Mouse (Mus musculus) spleen, adult 2 months (tissue): ENCODE data around the gene Antxr1. TPM values are rescaled to one million over a fixed set of nuclear protein-coding genes. Genes with fewer than 3 reads are reported as not detected.

ENCODE experiments used
- DNase-seq, 2 experiments: peaks; one replicate each; pipeline versions ENCODE4 v3.0.0 to v3.0.0-alpha.2; 2012 to 2021; ENCODE audit warnings: low spot score in 2 of 2, low read depth in 1 of 2
- H3K27ac ChIP-seq: fragments of 200-500 bp; 2 replicates; pipeline ENCODE4 v1.5.1; 2012; ENCODE audit warnings: low read length, inconsistent platforms; ENCODE audit not compliant: insufficient read depth
- H3K27me3 ChIP-seq: fragments of 200-500 bp; 2 replicates; pipeline ENCODE4 v1.6.1; 2012; ENCODE audit warnings: mild to moderate bottlenecking, moderate library complexity, low read length, inconsistent platforms; ENCODE audit not compliant: control insufficient read depth, insufficient read depth
- H3K36me3 ChIP-seq: fragments of 200-500 bp; 2 replicates; pipeline ENCODE4 v1.6.1; 2012; ENCODE audit warnings: mild to moderate bottlenecking, low read length, inconsistent platforms; ENCODE audit not compliant: control insufficient read depth, insufficient read depth
- H3K4me1 ChIP-seq: fragments of 200-500 bp; 2 replicates; pipeline ENCODE4 v1.6.1; 2011; ENCODE audit warnings: inconsistent platforms; ENCODE audit not compliant: control insufficient read depth, insufficient read depth, insufficient read length
- H3K4me3 ChIP-seq: fragments of 200-500 bp; 2 replicates; pipeline ENCODE4 v1.5.1; 2011; ENCODE audit warnings: mild to moderate bottlenecking, inconsistent platforms; ENCODE audit not compliant: insufficient read depth, insufficient read length; ENCODE audit errors: extremely low read depth
- CTCF ChIP-seq: fragments of 200-500 bp; IDR thresholded peaks from 2 replicates; pipeline ENCODE4 v1.5.1; 2011; ENCODE audit warnings: mild to moderate bottlenecking, inconsistent platforms; ENCODE audit not compliant: insufficient read depth, insufficient read length, insufficient replicate concordance; ENCODE audit errors: extremely low read depth
- POLR2A ChIP-seq: fragments of 200-500 bp; IDR thresholded peaks from 2 replicates; pipeline ENCODE4 v1.6.1; 2011; ENCODE audit warnings: low read depth, low read length, inconsistent platforms
- WGBS: fragments of 180-500 bp; shearing (Covaris S2); methylation state at CpG from one replicate; pipeline ENCODE4 v1.1.7; 2018; 5-methylcytosine and 5-hydroxymethylcytosine counted together
- polyA plus RNA-seq: library from polyadenylated mRNA; depleted of rRNA; stranded (reverse); fragments of >200 nt; gene quantifications from 2 replicates; pipeline ENCODE4 v1.2.3, GENCODE M21; 2012

Antxr1 gene
- polyA plus RNA-seq, 1 experiment, result 4.2 TPM

DNA sequence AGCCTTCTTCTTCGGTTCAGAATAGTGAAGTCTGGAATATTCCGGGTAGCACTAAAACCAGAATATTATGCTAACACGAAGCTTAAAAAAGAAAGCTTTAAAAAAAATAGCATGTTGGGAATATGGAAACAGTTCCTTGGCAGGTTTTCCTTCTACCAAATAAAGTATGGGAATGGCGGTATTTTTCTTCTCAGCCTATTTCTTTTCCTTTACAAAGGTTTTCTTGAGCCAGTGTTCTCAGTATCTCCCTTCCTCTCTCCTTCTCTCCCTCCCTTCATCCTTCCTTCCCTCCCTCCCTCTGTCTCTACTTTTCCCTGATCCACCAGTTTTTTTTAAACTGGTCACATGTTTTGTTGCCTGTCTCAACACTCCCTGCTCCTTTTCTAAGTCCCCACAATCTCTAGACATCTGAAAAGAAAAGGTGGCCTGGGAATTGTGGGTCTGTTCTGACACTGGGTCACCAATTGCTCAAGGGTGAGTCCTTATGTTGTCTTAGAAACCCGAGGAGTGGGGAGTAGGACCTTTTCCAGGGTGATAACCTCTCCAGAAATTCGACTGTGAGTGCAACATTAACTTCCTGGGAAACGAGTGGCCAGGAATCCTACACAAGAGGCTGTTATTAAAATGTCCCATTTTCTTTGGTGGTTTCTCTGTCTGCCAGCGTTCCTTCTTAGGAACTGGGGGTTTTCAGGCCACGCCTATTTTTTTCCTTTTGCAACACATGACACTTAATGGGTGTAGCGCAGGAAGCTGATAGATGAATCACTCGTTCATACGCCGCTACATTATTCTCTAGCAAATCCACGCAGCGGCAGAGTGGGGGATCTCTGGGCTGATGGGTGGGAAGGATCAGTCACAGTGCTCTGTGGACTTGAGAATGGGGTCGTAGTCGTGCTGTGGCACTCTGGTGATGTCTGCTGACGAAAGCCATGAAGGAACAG is 42.4 kb downstream of the Antxr1 start:
- no peaks in the 10 kb centered on the region for H3K36me3 ChIP-seq
- no peak overlapping the region for H3K4me3 ChIP-seq
- H3K4me1 ChIP-seq, result no peaks in the 10 kb centered on the region
- no peak overlapping the region; the same call in 1 of the 2 replicates for H3K27ac ChIP-seq
- H3K27me3 ChIP-seq, result no peaks in the 10 kb centered on the region
- DNase-seq, result no peak
- 84% methylated on average over 18 of the region's 18 CpGs for WGBS
- TF ChIP-seq POLR2A, result no peak
- TF ChIP-seq CTCF, result no peak

DNA sequence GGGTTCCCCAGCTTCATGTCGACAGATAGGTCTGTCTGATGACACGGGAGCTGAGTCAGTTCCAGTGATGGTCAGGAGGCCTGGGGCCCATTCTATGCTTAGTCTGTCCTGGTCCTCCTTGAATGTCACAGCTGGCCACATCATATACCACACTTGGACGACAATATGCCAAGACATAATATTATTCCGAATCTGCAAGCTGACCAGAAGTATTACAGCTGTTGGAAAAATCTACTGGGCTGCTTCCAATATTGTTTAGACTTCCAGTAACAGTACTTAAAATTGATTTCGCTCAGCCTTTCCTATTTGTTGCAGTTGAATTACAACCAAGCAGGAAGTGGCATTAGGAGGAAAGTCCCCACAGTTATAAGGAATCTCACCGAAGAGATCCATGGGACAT is 48.4 kb downstream of the Antxr1 start:
- H3K4me1 ChIP-seq, result no peaks in the 10 kb centered on the region
- no peak for DNase-seq
- H3K27me3 ChIP-seq, result no peaks in the 10 kb centered on the region
- H3K4me3 ChIP-seq, result no peak overlapping the region
- WGBS, result 76% methylated on average over 6 of the region's 6 CpGs
- no peak for TF ChIP-seq POLR2A
- no peak for TF ChIP-seq CTCF
- no peaks in the 10 kb centered on the region for H3K36me3 ChIP-seq
- H3K27ac ChIP-seq, result no peak overlapping the region; the same call in 1 of the 2 replicates

DNA sequence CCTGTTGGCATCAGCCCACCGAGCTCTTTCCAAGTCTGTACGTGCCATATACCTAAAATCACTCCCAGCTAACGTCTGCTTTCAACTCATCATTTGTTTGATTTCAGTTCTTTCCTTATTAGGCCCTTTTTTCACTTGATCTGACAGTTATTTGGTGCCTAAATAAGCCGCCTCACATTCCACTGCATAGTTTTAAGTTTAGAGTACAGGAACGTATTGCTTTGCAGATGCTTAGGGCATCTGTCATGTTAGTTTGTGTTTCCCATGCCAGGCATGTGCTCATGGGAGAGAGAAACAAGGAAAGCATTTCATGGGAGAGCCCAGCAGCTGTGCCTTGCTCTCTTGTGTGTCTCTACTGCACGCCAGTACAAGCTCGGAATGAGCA is 50.3 kb downstream of the Antxr1 start:
- TF ChIP-seq POLR2A (no peak), CTCF (no peak)
- DNase-seq, result no peak
- Histone ChIP-seq H3K27me3 (no peaks in the 10 kb centered on the region), H3K4me1 (no peaks in the 10 kb centered on the region), H3K36me3 (no peaks in the 10 kb centered on the region), H3K27ac (no peak overlapping the region), H3K4me3 (no peak overlapping the region)
- 88% methylated on average over 7 of the region's 7 CpGs for WGBS

DNA sequence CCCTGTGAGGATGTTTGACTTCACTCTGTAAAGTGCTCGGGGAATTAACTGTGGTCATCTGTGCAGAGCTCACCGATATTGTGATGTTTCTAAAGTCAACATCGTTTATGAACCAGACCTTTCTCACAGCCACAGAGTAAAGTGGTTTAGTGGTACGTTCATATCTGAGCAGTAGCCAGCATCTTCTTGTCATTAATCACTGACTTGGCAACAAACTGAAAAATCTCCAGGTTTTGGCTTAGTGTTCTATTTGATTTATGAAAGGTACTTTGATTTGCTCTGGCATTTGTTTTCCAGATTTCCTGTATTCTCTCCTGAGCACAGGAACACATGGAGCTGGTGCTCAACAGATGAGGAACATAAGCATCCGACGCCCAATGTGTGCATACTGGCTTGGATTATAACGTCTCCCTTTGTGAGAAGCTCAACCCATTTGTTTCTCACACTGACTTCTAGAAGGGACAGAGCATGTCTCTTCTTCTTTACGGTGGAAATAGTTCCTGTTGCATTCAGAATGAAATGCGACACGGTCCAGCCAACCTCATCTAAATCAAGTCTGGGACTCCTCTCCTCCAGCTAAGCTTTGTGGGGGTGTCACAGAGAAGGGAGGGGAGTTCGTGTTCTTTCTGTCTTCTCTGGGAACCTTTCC is 50.8 kb downstream of the Antxr1 start:
- H3K4me1 ChIP-seq, result no peaks in the 10 kb centered on the region
- 83% methylated on average over 11 of the region's 11 CpGs for WGBS
- H3K36me3 ChIP-seq, result no peaks in the 10 kb centered on the region
- DNase-seq, result no peak
- H3K27ac ChIP-seq, result no peak overlapping the region
- H3K4me3 ChIP-seq, result no peak overlapping the region
- TF ChIP-seq POLR2A, result no peak
- TF ChIP-seq CTCF, result no peak
- no peaks in the 10 kb centered on the region for H3K27me3 ChIP-seq

DNA sequence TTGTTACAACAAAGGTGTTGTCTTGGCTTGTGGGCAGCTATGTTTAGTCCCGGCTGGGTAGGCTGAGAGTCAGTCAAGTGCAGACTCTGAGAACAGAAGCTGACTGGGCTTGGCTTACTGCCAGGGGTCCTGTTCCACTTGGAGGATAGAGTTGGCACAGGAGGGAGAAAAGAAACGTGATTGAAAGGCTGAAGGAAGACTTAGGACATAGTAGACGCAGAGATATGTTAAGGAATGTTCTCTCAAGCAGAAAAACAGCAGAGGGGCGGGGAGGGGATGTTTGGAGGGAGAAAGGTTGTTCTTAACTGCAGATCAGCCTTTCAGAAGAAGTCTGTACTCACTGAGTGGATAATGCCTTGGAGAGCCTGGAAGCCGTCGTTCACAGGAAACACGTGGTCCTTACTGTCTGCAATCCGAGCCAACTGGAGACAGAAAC is 53.3 kb downstream of the Antxr1 start:
- no peak overlapping the region for H3K4me3 ChIP-seq
- no peak for DNase-seq
- 63% methylated on average over 8 of the region's 8 CpGs for WGBS
- no peak overlapping the region for H3K27ac ChIP-seq
- H3K4me1 ChIP-seq, result no peaks in the 10 kb centered on the region
- no peaks in the 10 kb centered on the region for H3K27me3 ChIP-seq
- TF ChIP-seq CTCF, result no peak
- TF ChIP-seq POLR2A, result no peak
- no peaks in the 10 kb centered on the region for H3K36me3 ChIP-seq

DNA sequence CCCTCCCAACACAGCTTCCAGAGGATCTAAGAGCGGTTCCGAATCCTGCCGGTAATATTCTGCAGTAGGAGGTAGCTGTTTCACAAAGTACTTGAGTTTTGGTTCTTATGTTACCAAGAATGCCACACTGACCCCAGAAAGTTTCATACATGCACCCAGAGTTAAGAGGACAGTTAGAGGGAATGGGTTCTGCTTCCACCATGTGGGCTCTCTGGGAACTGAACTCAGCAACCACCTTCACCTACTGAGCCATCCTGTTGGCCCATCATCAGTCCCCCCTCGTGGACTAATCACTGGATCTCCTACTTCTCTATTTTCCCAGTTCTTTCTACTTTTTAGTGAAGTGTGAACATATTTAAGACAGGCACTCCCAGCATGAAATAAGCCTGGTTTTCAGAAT is 53.9 kb downstream of the Antxr1 start:
- DNase-seq, result no peak
- TF ChIP-seq CTCF (peak; percentile 22; the same call in 1 of the 2 replicates), POLR2A (no peak)
- WGBS, result 79% methylated on average over 4 of the region's 4 CpGs

DNA sequence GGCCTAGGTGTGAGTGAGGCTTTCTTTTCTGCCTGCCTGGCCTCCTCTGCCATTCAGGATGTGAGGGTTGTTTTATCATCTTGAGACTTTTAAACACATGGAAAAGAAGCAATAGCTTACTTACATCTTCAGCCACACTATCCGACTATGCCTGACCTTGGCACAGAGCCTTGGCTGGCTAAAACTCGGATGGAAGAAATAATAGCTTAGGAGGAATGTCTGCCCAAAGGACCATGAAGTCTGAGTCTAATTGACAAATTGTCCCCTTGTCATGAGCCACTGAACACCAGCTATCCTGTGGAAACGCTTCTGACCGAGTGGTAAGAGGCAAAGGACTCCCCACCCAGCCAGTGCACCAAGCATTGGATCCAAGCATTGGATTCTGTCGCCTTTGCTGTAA is 57.5 kb downstream of the Antxr1 start:
- H3K36me3 ChIP-seq, result no peaks in the 10 kb centered on the region
- no peak overlapping the region for H3K27ac ChIP-seq
- no peak overlapping the region for H3K4me3 ChIP-seq
- no peak for DNase-seq
- 80% methylated on average over 5 of the region's 5 CpGs for WGBS
- no peaks in the 10 kb centered on the region for H3K4me1 ChIP-seq
- TF ChIP-seq CTCF, result no peak
- TF ChIP-seq POLR2A, result no peak
- H3K27me3 ChIP-seq, result no peaks in the 10 kb centered on the region; the same call in 1 of the 2 replicates

More for the DNA sequence above, 53.9 kb downstream of the Antxr1 start:
- Histone ChIP-seq H3K4me3 (no peak overlapping the region), H3K36me3 (no peaks in the 10 kb centered on the region), H3K27ac (no peak overlapping the region), H3K27me3 (no peaks in the 10 kb centered on the region), H3K4me1 (no peaks in the 10 kb centered on the region)
